Comparison of ENCODE assay signal across 12 mouse cellular contexts in genomic region chr3:51662557-51662956, GRCm38 (mm10). TPM values are rescaled to one million over a fixed set of nuclear protein-coding genes. Genes with fewer than 3 reads are reported as not detected.
A peak's percentile ranks its signal among the peaks of the same experiment; 100 is the strongest.
DNase-seq lines count a peak whose midpoint lies in the region; ATAC-seq lines count a peak whose summit lies in the region.
"Had no signal": no experiment of that assay in that cellular context is flagged by ENCODE, and none has a peak within 500 bp of the region (broad histone marks: within the 10 kb centered on the region; RNA-seq: fewer than 3 reads in every experiment).

No protein-coding gene starts in this region.

- H3K9ac ChIP-seq in heart, embryonic 13.5 days: no peak overlapping the region
- no peak overlapping the region for H3K9ac ChIP-seq in heart, embryonic 12.5 days
- H3K9ac ChIP-seq in liver, embryonic 15.5 days: no peak overlapping the region
- H3K9ac ChIP-seq in forebrain, embryonic 12.5 days: no peak overlapping the region
- H3K9ac ChIP-seq: limb, embryonic 15.5 days had no signal

- H3K9me3 ChIP-seq in heart, embryonic 13.5 days: no peaks in the 10 kb centered on the region
- H3K9me3 ChIP-seq in heart, embryonic 12.5 days (replicated peaks): no peaks in the 10 kb centered on the region
- H3K9me3 ChIP-seq in liver, embryonic 15.5 days (replicated peaks): no peaks in the 10 kb centered on the region
- no peaks in the 10 kb centered on the region for H3K9me3 ChIP-seq in forebrain, embryonic 12.5 days
- H3K9me3 ChIP-seq: limb, embryonic 15.5 days had no signal

- 29% methylated on average over 6 of the region's 6 CpGs for WGBS in heart, embryonic 13.5 days
- 34% methylated on average over 6 of the region's 6 CpGs for WGBS in heart, embryonic 12.5 days
- WGBS in liver, embryonic 15.5 days (ENCODE audit: insufficient replicate concordance): 4% methylated on average over 6 of the region's 6 CpGs
- 80% methylated on average over 6 of the region's 6 CpGs for WGBS in forebrain, embryonic 12.5 days

- no peaks in the 10 kb centered on the region for H3K36me3 ChIP-seq in heart, embryonic 13.5 days
- H3K36me3 ChIP-seq in heart, embryonic 12.5 days: no peaks in the 10 kb centered on the region
- no peaks in the 10 kb centered on the region for H3K36me3 ChIP-seq in liver, embryonic 15.5 days (replicated peaks)
- H3K36me3 ChIP-seq in forebrain, embryonic 12.5 days (replicated peaks): no peaks in the 10 kb centered on the region
- H3K36me3 ChIP-seq: limb, embryonic 15.5 days had no signal

- no peak for ATAC-seq in heart, embryonic 13.5 days (ENCODE audit: extremely low read depth, insufficient number of reproducible peaks, low FRiP score, low TSS enrichment)
- no peak for ATAC-seq in heart, embryonic 12.5 days (ENCODE audit: insufficient number of reproducible peaks, low FRiP score)
- ATAC-seq in liver, embryonic 15.5 days (ENCODE audit: insufficient read depth): 0 out of 2 replicates have a peak, but pooled peaks have one; percentile 27
- ATAC-seq in forebrain, embryonic 12.5 days (ENCODE audit: low FRiP score): no peak

- DNase-seq in MEL-GATA-1-ER (ENCODE audit: extremely low read depth, low read depth): peak; percentile 89
- DNase-seq in spleen, postnatal 36 days (ENCODE audit: low spot score in 2 of 2): peak; percentile 50 to 54
- DNase-seq in gastrocnemius, postnatal 4 days (ENCODE audit: low spot score in 2 of 2): no peak
- no peak for DNase-seq in adipocyte (ENCODE audit: low spot score)
- DNase-seq: cerebellum, adult 11-12 months; heart, adult 18-20 months; kidney, postnatal 36 days had no signal

- H3K27ac ChIP-seq in heart, embryonic 13.5 days (replicated peaks): peak overlapping the region; percentile 41; the same call in 1 of the 2 replicates
- no peak overlapping the region for H3K27ac ChIP-seq in heart, embryonic 12.5 days (ENCODE audit: poor library complexity, severe bottlenecking)
- H3K27ac ChIP-seq in liver, embryonic 15.5 days (replicated peaks): 0 out of 2 replicates have a peak overlapping the region, but pooled peaks have one; percentile 21
- H3K27ac ChIP-seq in forebrain, embryonic 12.5 days: no peak overlapping the region
- H3K27ac ChIP-seq: limb, embryonic 15.5 days had no signal

- H3K27me3 ChIP-seq in heart, embryonic 13.5 days (replicated peaks): no peaks in the 10 kb centered on the region
- H3K27me3 ChIP-seq in heart, embryonic 12.5 days (replicated peaks): no peaks in the 10 kb centered on the region
- H3K27me3 ChIP-seq in liver, embryonic 15.5 days: no peaks in the 10 kb centered on the region
- no peaks in the 10 kb centered on the region for H3K27me3 ChIP-seq in forebrain, embryonic 12.5 days
- H3K27me3 ChIP-seq: limb, embryonic 15.5 days had no signal

- peaks cover 36% of the 10 kb centered on the region for H3K4me1 ChIP-seq in heart, embryonic 13.5 days
- peaks cover 38% of the 10 kb centered on the region for H3K4me1 ChIP-seq in heart, embryonic 12.5 days (replicated peaks)
- H3K4me1 ChIP-seq in liver, embryonic 15.5 days (replicated peaks): peaks cover 36% of the 10 kb centered on the region
- no peaks in the 10 kb centered on the region; the same call in 1 of the 2 replicates for H3K4me1 ChIP-seq in forebrain, embryonic 12.5 days

- H3K4me2 ChIP-seq in heart, embryonic 13.5 days: no peak overlapping the region; the same call in 1 of the 2 replicates
- no peak overlapping the region for H3K4me2 ChIP-seq in heart, embryonic 12.5 days
- peak overlapping the region; percentile 50 for H3K4me2 ChIP-seq in liver, embryonic 15.5 days
- no peak overlapping the region for H3K4me2 ChIP-seq in forebrain, embryonic 12.5 days
- H3K4me2 ChIP-seq: limb, embryonic 15.5 days had no signal

- no peak overlapping the region for H3K4me3 ChIP-seq in heart, embryonic 13.5 days
- H3K4me3 ChIP-seq in heart, embryonic 12.5 days: no peak overlapping the region
- peak overlapping the region; percentile 38 for H3K4me3 ChIP-seq in liver, embryonic 15.5 days (replicated peaks)
- H3K4me3 ChIP-seq in forebrain, embryonic 12.5 days (replicated peaks): no peak overlapping the region
- H3K4me3 ChIP-seq: limb, embryonic 15.5 days had no signal

RNA-seq across cellular contexts. Expression of gene Mgst2, which starts 2.4 kb away (rescaled TPM):
- 2.4 and 3.8 TPM in 2 replicates for polyA plus RNA-seq in heart, embryonic 13.5 days (2015; fragmentation: Nextera tagmentation; extraction: Ambion mirVana)
- 1.2 and 2.5 TPM in 2 replicates for polyA plus RNA-seq in heart, embryonic 12.5 days (2016; fragmentation: Nextera tagmentation; extraction: Ambion mirVana)
- polyA plus RNA-seq in liver, embryonic 15.5 days (2015; fragmentation: Nextera tagmentation; extraction: Ambion mirVana): 20.8 and 24.4 TPM in 2 replicates
- 1 to 10 TPM; 2.0 to 2.2 TPM for total RNA-seq in gastrocnemius, postnatal 4 days (2021)
- polyA plus RNA-seq in forebrain, embryonic 12.5 days (2016; fragmentation: Nextera tagmentation; extraction: Ambion mirVana): 0.40 TPM in 1 of 2 replicates, not detected in the other

Comparison
In these comparisons a context has a peak if more than half of its experiments do, and no peak if none do; other contexts are left out.
1. H3K27ac ChIP-seq: peak in heart, embryonic 13.5 days (single experiment) and liver, embryonic 15.5 days (single experiment); none in heart, embryonic 12.5 days (single experiment) and forebrain, embryonic 12.5 days (single experiment).
2. DNase-seq: peak in MEL-GATA-1-ER (single experiment) and spleen, postnatal 36 days (2 of 2); none in gastrocnemius, postnatal 4 days (0 of 2) and adipocyte (single experiment).